Mouse (Mus musculus) right cerebral cortex, adult 18-20 months (tissue): ENCODE measurements at regions not wholly inside any gene's neighbourhood (a gene's known extent, or its start where the extent isn't known, plus 50 kb on each side); places are given as distances from the start of the nearest gene placed in this dataset.

ENCODE experiments used
- DNase-seq: peaks from one replicate; pipeline ENCODE4 v3.0.0; 2022; ENCODE audit warnings: mixed read lengths

DNA sequence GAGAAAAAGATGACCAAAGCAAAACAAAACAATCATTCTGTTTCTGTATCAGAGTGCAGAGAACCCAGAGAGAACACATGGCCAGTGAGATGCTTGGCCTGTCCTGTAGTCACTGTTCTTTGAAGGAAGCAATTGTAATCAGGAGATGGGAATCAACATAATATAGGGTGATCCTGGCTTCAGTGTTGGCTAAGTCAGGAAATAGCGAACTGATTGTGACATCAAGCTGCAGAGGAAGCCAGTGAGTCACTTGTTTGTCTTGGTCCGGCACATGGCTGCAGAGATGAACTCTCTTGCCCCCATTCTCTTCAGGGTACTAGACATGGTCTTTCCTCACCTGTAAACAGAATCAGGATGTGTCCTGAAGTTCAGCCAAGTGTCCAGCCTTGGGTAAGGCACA is 273.3 kb upstream of the Thbs1 start:
- no peak for DNase-seq

DNA sequence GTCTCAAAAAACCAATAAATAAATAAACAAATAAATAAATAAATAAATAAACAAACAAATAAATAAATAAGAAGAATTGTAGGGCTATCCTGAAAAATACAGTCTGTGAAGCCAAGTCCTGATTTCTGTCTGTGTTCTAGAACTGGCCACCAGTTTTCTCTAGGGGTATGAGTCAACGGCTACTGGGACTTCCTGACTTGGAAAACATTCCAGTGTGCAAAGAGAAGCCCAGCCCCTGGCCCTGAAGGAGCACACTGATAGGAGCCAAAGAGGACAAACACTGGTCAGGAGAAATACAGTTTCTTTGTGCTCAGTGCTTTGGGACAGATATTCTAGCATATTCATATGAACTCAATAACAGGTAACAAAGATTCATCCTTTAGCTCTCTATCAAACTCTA is 271.3 kb upstream of the Thbs1 start:
- DNase-seq = no peak

DNA sequence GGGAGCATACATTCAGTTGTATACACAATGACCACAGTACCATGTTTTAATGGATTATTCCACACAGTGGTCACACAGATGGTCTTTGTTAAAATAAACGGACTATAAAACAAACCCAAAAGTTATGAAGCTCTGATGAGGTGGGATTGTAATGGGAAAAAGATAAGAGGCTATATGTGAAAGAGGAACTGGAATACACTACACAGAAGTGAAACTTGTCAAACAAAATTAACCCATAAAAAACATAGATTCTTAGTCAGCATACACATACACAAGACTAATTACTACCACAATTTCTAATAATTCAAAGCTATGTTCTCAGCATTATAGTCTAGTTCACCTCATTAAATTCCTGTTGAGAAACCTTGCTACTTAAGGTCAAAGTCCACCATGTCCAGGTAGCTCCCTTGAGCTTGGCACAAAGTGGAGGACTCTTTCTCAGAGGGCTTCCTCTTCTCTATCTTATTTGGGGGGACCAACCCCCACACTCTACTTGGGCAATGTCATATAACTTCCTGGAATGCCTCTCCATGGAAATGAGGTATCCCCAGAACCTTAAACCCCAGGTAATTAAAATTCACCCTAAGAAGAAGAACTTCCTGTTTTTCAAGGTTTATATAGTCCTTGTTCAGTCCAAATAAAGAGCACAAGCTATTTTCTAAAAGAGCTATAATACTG is 269.2 kb upstream of the Thbs1 start:
- no peak for DNase-seq

DNA sequence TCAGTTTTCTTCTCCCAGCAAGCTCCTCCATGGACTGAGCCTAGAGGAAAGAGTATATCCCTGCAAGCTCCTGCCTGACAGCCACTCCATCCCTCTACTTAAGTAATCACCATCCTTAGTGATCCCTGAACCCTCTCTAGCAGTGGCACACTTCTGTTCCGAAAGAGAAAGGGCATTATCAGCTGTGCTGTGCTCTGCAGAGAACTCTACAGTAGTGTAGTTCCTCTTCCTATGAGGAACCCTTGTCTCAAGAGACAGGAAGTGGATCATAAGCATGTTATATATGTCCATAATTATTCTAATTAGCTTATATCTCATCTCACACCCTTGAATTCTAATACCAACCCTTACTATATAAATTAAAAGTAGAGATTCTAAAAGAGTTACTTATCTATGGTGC is 259.2 kb upstream of the Thbs1 start:
- DNase-seq = no peak

DNA sequence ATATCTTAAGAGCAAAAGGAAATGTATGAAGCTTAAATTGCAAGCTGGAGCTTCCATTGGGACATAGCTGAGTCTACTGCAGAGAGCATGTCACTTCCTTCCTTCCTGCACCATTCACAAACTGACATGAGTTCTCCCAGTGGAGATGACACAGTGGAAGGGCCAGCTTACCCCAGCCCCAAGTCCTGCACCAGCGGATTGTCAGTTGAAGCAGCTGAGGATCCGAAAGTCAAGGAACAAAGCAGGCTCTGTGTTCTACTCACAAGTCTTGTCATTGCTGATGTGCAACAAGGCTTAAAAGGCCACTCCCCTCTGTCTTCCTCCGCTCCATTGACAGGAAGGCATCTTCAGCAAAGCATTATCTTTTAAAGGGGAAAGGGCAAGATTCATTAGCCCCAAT is 249.4 kb upstream of the Thbs1 start:
- DNase-seq = no peak

DNA sequence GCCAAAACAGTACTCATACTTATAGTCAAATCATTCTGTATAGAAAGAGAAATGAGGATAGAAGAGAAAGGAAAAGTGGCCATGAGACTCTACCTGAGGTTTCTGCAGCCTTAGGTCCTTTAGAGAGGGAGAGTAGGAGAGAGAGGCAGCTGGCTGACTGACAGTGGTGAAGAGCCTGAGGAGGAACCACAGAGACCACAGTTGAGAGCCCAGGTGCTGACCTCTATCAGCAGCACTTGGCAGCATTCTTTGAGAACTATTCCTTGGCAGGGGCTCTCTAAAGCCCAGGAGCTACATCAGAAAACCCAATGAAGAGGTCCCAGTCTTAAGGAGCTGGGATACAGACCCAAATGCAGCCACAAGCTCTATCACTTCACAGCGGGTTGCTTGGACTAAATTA is 246.6 kb upstream of the Thbs1 start:
- no peak for DNase-seq

DNA sequence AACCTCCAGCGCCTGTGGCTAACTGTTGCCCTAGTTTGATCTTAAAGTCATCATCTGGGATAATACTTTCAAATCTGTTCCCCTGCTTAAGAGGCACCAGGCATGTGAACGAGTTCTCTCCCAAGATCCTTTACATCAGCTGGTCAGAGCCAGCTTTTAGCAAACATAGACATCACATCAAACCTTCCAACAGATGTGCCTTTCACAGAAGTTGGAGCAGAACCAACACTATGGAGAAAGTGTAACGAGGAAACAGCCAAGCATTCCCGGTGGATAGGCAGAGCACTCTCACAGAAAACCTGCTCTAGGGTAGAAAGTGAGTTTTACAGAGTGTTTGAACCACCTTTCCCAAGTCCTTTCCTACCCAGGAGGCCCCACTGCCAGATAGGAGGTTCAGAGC is 244.7 kb upstream of the Thbs1 start:
- no peak for DNase-seq

DNA sequence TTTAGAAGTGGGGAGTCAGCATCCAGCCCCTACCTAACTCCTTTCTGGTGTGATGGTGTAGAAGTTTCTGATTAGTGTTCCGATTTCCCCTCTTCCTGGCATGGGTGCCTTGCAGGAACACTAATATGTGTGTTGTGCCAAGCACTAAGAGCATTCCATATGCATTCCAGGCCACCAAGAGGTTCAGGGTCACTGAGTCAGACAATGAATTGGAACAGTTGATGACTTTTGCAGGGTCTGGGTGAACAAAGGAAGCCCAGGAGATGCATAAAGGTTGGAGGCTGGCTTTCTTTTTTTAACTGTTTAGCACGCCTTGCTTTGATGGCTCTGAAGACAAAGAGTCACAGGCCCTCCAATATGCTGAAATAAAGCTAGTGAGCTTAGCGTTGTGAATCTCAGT is 244.3 kb upstream of the Thbs1 start:
- no peak for DNase-seq

DNA sequence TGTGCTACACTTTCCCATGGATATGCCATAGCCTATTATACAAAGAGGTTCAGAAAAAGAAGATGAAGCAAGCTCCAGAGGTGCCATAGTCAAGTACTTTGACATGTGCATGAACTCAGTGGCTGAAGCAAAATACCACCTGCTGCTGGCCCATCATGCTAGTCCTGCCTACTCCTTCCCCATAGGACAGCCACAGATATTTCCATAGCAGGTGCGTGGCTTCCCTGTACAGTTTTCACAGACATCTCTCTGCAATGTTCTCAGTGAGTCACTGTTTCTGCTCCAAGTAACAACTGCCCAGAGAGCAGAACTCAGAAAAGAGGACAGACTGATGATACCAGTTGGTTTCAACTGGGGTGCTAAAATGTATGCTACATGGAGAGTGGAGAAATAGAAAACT is 242.8 kb upstream of the Thbs1 start:
- DNase-seq = no peak

DNA sequence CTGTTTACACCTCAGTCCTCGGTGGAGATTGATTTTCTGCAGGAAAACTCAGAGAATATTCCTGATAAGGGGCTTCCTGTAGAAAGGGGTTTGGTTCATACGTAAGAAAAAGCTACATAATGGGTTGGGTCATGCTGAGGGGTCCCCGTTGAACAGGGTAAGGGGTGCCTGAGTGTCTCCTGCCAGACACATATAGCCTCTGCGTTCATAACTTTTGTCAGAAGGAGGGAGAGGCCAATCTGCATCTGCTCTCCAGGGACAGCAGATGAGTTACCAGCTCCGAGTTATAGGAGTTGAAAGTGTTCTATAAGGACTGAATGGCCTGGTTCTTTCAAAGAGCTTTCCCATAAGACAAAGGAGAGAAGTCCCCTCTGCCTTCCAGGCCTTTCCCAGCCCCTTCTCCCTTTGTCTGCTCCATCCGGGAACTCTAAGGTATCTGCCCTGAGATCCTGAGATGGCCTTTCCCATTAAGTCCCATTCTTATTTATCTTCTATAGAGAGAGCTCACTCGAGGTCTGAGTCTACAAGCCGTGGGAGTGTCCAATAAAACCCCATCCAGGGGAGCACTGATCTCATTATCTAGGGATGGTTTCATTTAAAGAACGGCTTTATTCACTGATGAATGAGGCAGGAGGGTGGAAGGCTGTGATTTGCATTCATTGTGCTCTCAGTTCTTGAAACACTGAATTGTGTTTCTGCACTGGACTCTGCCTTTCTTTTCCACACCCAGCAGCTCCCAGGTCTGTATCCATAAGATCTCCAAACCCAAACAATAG is 240.0 kb upstream of the Thbs1 start:
- DNase-seq = no peak

DNA sequence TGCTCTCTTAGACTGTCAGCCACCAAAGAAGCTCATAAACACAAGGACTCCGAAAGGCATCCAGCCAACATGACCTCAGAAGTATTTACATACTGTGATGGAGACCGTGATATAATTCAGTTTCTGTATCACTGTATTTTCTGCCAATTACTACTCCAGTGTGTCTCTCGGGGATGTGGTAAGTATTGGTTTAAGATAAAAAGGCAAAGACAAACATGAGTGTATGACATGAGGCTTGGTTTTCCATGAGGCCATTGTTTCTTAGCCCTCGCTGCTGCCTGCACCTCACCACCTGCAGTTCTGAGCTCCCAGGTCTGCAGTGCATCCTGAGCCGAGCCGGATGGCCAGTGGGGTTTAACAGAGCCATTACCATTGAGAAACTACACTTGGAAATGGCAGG is 233.9 kb upstream of the Thbs1 start:
- no peak for DNase-seq

DNA sequence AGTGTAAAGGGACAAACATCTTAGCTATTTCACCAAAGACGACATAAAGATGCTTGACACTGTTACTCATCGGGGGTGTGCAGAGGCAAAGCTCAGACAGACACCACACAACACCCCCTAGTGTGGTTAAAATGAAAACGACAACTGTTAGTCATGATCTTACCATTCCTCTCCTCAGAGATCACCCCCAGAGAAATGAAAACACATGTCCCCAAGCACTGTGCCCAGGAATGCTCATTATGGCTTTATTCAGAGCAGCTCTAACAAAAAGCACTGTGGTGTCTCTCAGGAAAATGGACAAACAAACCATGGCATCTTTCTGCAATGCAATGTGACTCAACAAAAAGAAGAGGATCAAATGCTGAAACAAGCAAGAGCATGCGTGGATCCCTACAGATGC is 229.5 kb upstream of the Thbs1 start:
- DNase-seq = no peak

DNA sequence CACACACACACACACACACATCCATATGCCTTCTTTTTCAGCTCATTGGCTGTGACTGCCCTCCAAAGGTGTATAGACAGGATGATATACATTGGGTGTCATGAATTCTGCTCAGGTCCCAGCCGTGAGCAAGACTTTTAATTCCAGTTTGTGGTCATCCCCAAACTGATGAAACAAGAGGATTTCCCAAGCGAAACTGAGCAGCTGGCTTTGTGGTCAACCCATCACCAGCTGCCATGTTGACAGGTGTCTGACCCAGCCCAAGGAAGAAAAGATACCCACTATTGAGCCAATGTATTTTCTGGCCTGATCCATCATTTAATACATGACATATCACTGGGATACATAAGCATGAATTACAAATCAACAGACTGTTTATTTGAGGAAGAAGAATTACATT is 228.8 kb upstream of the Thbs1 start:
- DNase-seq = no peak

DNA sequence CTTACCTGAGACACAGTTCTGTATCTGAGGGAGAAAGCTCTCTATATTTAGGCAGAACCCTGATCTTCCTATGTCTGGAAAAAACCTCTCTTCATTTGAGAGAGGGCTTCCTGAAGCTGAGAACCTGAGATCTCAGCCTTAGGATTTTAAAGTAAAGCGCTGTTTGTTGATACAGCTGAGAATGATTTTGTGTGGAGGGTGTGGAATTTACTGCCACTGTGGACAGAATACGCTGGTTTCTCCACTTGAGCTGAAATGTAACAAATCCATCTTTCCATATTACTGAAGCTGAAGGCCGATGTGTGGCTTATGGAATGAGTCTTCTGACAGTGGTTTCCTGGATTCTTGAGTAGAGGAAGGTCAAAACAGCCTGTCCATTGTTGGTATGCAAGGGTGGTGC is 225.2 kb upstream of the Thbs1 start:
- no peak for DNase-seq

DNA sequence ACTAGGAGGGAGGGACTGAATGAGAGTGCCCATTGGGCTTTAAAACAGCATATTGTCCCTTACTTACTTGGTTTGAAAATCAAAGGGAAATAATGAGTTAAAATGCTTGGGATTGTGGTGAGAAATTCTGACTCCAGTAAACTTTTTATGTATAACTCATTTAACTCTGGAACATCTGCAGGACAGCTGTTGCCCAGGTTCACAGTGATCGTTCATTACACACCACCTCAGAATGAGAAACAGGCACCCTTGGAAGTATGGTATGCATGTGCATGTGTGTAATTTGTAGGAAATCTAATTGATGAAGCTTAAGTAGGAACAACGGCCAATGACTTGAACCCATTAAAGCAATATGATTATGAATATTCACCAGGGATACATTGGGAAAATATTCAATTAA is 210.4 kb upstream of the Thbs1 start:
- DNase-seq = no peak

DNA sequence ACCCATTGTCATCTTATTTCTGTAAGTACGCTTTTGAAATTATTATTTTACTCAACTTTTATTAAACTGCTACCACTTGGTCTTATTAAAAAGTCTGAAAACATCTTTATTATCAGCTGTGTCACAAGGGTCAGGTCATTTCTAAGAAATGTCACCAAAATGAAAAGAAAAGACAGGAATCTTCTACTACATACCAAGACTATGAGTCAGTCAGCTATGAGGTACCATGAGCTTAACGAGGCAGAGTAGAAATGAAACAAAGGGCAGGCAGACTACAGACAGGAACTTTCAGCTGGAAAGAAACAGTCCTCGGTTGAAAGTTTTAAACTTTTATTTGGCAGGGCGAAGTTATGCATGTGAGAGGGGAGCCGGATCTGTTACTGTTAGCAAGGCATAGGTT is 208.8 kb upstream of the Thbs1 start:
- no peak for DNase-seq

DNA sequence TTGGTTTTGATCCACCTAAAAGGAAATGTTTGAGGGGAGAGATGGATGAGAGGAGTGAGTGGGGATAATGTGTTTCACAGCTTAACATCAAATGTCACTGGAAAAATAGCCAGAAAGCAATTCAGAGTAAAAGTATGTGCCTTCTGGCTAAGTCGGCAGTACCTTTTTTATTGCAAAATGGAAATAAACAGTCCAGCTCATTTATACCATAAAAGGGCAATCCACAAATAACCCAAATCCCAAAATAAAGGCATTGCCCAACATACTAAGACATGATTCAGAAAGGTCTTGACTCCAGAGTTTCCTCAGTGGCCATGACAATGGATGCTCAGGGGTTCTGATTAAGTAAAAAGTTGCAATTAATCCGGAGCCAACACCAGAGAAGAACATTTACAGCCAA is 208.0 kb upstream of the Thbs1 start:
- no peak for DNase-seq

DNA sequence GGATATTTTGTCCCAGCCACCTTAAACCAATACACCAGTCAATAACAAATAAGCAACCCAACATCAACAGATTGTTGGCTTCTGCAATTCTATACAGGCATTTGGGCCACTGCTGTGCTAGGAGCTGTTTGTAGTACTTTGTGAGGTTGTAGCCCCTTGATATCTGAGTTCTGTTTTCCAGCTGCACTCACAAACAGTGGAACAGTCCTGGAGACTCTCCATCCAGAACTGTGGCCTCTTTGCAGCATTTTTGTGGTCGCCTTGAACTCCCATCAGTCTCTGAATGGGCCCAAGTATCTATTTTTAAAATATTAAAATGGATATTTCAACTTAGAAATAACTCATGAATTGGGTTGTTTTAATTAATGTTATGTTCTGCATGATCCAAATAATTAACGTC is 205.2 kb upstream of the Thbs1 start:
- DNase-seq = no peak

DNA sequence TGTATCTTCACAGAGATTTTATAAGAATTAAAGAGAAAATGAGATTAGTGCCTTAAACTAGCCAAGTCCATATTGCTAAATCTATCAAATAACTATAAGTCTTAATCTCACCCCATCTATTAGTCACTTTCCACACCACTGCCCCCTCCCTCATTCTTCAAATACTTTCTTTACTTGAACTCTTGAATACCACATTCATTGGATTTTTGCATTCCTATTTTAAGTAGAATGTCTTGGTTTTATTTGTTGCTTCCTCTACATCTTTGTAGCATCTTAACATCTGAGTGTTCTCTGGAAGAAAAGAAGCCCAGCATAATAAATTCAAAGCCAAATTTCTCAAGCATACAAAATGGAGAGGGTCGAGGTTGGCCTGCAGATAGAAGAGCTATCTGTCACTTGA is 200.9 kb upstream of the Thbs1 start:
- DNase-seq = no peak

DNA sequence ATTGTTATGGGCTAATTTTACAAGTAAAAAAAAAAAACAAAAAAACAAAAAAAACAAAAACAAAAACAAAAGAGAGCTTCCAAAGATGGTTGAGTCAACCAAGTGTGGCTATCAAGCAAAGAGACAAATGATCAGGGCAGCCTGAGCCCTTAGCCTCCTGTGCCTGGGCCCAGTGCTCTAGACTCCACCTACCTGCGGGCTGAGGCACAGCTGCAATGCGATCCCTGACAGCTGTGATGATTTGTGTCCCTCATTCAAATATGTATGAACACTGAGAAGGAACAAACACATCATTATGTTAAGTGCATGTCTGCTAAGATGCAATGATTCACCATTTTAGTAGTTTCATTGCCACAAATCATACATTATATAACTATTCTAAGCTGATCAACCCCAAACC is 199.0 kb upstream of the Thbs1 start:
- no peak for DNase-seq

DNA sequence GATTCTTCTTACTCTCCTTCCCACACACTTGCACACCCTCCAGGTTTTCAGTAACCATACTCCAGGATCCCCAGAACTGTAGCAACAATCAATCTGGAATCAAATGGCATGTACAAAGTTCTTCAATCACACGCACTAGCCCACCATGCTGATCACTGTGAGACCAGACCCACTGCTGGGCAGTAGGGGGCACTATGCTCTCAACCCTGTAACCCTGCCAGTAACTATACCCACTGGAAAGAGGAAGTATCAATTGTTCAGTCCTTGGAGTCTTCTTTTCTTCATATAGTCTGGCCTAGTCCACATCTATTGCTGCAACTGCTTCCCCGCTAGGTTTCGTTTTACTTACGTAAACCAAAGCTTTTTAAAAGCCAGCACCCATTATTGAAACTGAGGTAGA is 197.8 kb upstream of the Thbs1 start:
- DNase-seq = no peak

DNA sequence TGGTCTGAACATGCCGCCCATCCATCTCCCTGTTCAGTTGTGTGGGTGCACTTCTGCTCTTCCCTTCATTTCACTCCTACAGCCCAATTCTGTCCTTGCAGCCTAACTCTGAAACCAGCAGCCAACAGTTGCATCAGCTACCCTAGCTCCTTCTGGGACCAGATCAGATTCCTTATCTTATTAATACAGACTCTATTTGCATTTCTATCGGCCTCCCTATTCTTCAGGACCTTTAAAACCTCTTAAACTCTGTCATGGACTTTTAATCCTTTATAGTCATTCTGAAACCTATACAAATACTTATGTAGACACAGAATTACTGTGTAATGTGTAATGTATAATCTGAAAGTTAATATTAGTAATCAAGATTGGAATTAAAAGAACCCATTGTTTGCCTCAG is 195.9 kb upstream of the Thbs1 start:
- no peak for DNase-seq

DNA sequence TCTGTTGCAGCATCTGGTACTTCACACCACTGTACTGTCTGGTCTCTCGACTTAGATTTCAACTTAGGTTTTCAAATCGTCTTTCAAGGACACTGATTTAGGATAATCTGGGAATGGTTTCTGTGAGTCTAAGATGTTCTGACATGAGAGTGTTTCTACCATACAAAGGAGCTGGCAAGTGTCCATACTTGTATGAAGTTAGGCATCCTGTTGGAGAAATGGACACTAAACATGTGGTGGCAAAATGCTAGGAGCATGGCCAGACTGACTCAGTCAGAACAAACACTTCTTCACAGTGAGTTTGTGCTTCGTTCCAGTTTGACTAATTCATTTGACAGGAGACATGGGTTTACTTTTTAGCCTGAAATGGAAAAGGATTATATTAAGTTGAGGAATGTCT is 194.5 kb upstream of the Thbs1 start:
- no peak for DNase-seq

DNA sequence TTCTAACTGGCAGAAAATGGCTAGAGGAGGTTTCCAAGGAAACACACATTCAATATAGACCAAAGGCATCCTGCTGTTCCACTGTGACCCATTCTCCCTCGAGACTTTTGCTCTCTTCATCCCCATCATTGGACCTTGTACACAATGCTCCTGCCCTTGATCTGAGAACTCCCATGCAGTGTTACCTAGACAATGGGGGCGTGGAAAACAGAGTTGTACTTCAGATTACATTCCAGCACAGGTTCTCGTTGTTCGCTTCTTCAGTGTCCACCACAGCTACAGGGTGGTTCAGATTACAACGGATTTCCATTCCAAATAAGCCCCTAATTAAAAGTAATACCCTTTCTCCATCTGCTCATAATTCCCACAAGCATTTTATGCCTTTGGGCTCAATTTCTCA is 186.8 kb upstream of the Thbs1 start:
- no peak for DNase-seq

DNA sequence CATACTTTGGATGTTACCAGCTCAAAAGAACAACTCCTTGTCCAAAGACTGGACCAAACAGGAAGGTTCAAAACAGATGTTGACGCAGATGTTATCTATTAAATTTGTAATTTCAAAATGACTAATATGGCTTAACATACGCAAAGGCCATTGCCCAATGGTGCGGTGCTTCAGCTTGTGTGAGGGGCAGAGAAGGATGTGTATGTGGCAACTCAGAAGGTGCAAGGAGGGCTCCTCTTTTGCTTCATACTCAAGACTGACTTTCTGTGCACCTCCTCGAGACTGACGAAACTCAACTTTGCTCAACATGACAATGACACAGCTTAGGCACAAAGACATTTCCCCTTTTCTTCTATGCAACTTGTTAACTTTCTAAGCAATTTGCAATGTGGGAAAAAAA is 186.3 kb upstream of the Thbs1 start:
- DNase-seq = no peak
